Mouse (Mus musculus): Measurements from ENCODE around the gene Mdm4.

- TF ChIP-seq CTCF (IDR thresholded peaks at IDR 0.05; ENCODE audit: low read depth) = no peak
- no peak for TF ChIP-seq EP300 (IDR thresholded peaks at IDR 0.05; ENCODE audit: low read depth)
Observed at GRCm38 (mm10) chr1:133000347-133000746, 30.0 kb downstream of the Mdm4 start.
